Mouse (Mus musculus) kidney, embryonic 16.5 days (tissue): ENCODE results near the gene Ids. TPM values are rescaled to one million over a fixed set of nuclear protein-coding genes. Genes with fewer than 3 reads are reported as not detected.
"Not testable (repeated sequence)": the region's sequence is repeated elsewhere in the genome, so short reads cannot be mapped to it uniquely, and the experiment has no call there.

Experiments used
- ATAC-seq: fragments of 200-750 bp; cut with Nextera tagmentation; 2 replicates; pipeline ENCODE4 v1.8.0; 2017; ENCODE audit warnings: moderate TSS enrichment; ENCODE audit not compliant: low FRiP score, low TSS enrichment
- H3K27ac ChIP-seq: fragments of 300-500 bp; sonication (generic); 2 replicates; pipeline ENCODE4 v1.5.1; 2014; ENCODE audit warnings: low read length
- H3K27me3 ChIP-seq: fragments of 300-500 bp; sonication (generic); 2 replicates; pipeline ENCODE4 v1.6.1; 2014; ENCODE audit warnings: low read length, control low read depth, mixed read lengths; ENCODE audit not compliant: insufficient read depth
- H3K36me3 ChIP-seq: fragments of 300-500 bp; sonication (generic); 2 replicates; pipeline ENCODE4 v1.6.1; 2014; ENCODE audit warnings: low read length, control low read depth, mixed read lengths; ENCODE audit not compliant: insufficient read depth
- H3K4me1 ChIP-seq: fragments of 300-500 bp; sonication (generic); 2 replicates; pipeline ENCODE4 v1.6.1; 2014; ENCODE audit warnings: low read length, control low read depth, mixed read lengths; ENCODE audit not compliant: insufficient read depth
- H3K4me2 ChIP-seq: fragments of 300-500 bp; sonication (generic); replicated peaks from 2 replicates; pipeline ENCODE4 v1.6.1; 2014; ENCODE audit warnings: low read depth, low read length
- H3K4me3 ChIP-seq: fragments of 300-500 bp; sonication (generic); 2 replicates; pipeline ENCODE4 v1.5.1; 2014; ENCODE audit warnings: mild to moderate bottlenecking, low read length
- H3K9ac ChIP-seq: fragments of 300-500 bp; sonication (generic); replicated peaks from 2 replicates; pipeline ENCODE4 v1.6.1; 2014; ENCODE audit warnings: low read length
- H3K9me3 ChIP-seq: fragments of 300-500 bp; sonication (generic); 2 replicates; pipeline ENCODE4 v1.6.1; 2016; ENCODE audit warnings: low read length, control low read depth
- WGBS: fragments of 180-500 bp; shearing (Covaris S2); extraction: QIAGEN DNeasy Blood & Tissue Kit; methylation state at CpG from one replicate; pipeline ENCODE4 v1.1.7; 2014; 5-methylcytosine and 5-hydroxymethylcytosine counted together
- polyA plus RNA-seq: library from polyadenylated mRNA; unstranded; fragments of >200 nt; fragmentation: Nextera tagmentation; extraction: Ambion mirVana; gene quantifications from 2 replicates; pipeline ENCODE4 v1.2.1, GENCODE M21; 2015

Ids gene
- polyA plus RNA-seq = 2.5 and 2.6 TPM in 2 replicates

DNA sequence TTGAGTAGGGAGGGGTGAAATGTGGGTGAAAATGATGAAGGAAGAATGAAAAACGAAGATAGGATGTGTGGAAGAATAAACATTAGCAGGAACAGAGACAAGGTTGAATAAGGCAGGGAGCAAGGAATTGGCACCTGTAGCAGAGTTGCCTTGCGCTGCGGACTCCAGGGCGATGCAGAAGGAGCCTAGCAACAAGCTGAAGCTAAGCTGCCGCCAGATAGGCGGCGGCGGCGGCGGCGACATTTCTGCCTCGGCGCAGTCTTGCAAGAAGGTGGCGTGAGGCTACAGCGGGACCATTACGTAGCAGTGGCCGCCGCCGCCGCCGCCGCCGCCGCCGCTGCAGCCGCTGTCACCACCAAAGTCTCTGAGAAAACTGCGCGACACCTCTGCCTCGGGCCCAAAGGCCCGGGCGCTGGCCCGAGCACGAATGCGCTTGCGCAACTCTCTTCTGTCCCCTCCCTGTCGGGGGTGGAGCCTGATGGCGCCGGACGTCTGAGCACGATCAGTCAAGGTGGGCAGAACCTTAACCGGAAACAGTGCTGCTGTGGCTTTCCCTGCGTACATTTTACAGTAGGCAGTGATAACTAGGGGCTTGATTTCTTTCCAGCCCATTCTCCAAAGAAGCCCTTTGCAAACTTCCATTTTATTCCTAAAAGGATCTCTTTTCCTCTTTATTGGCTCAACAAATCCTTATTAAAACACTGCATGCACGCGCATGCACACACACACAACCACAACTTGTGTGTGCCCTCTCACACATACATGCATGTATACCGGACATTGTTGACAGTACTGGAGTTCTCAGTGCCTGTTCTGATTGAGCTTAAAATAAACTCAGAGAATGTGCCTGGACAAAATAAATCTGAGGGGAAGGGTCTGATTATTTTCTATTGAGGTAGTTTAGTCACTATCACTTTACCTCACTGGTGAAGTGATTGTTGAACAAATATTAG lies at the start of gene Ids:
Gene Ids (minus strand): TSS at position 424 of the 953 bp plus-strand sequence.
- Histone ChIP-seq H3K36me3 (no peaks in the 10 kb centered on the region), H3K27me3 (no peaks in the 10 kb centered on the region), H3K4me2 (peak within 1 kb of the TSS; percentile 51), H3K4me3 (peak within 1 kb of the TSS; percentile 55), H3K27ac (no peak within 1 kb of the TSS), H3K9me3 (no peaks in the 10 kb centered on the region), H3K4me1 (peaks cover 6% of the 10 kb centered on the region; the same call in 1 of the 2 replicates), H3K9ac (peak within 1 kb of the TSS; percentile 67)
- ATAC-seq = peak; percentile 97
- WGBS = 24% methylated on average over 45 of the region's 45 CpGs

- ATAC-seq, H3K4me3 ChIP-seq, H3K36me3 ChIP-seq, H3K4me2 ChIP-seq, H3K9me3 ChIP-seq, H3K4me1 ChIP-seq, H3K9ac ChIP-seq, H3K27ac ChIP-seq, H3K27me3 ChIP-seq: not testable (repeated sequence)
Measured at GRCm38 (mm10) chrX:70392636-70393035, 27.8 kb upstream of the Ids start.

DNA sequence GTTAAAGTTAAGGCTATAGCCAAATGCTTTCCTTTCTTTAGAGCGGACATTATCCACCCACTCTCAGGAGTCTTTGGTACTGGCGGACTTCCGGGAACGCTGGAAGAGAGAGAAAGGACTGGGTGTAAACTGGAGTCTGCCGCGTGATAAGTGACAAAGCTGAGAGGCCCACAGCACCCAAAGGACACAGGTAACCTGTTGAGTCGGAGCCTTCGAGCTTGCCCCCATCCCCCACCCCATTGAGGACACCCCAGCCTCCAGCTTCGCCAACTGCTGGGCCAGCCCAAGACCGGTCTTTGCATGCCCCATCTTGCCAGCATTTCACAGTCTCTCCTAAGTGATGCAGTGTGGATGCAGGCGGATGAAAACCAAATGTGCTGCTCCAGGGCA lies 21.1 kb upstream of the Ids start:
- 26% methylated on average over 11 of the region's 11 CpGs for WGBS
- no peak; the same call in 1 of the 2 replicates for ATAC-seq
- no peaks in the 10 kb centered on the region for H3K9me3 ChIP-seq
- H3K4me2 ChIP-seq = peak overlapping the region; percentile 55
- H3K9ac ChIP-seq = peak overlapping the region; percentile 75
- no peaks in the 10 kb centered on the region for H3K27me3 ChIP-seq
- H3K4me3 ChIP-seq = peak overlapping the region; percentile 59
- peak overlapping the region; percentile 82 for H3K27ac ChIP-seq
- 0 out of 2 replicates have a peak, but pooled peaks cover 2% of the 10 kb centered on the region for H3K36me3 ChIP-seq
- H3K4me1 ChIP-seq = 0 out of 2 replicates have a peak, but pooled peaks cover 4% of the 10 kb centered on the region

DNA sequence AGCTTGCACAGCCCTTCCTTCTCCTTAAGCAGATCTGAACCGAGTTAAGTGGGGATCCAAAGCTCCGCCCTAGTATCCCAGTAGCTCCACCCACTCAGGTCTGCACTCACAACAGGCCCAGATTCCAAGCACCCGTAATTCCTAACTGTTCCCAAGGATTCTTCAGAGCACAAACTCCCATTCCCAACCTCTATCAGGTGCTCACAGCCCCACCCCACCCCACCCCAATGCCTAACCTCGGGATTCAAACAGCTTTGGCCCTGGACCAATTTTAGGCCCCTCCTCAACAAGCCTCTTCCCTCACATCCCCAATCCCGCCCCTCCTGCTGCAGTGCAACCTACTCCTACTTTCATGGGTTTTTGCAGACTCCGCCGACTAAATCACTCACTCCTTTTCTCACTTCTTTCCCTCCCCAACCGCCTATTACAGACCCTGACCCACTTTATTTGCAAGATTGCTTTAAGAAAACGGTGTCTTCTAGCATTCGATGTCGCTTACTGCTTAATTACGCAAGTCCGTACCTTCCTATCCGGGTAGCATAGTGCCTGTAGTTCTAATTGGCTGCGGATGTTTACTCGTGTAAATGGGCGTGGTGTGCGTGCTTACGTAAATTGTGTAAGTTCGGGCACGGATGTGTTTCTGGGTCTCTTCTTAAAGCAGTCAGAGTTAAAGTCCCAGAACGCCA lies 20.5 kb upstream of the Ids start, which contains the start of gene 1110012L19Rik:
Gene 1110012L19Rik (plus strand): TSS at position 602 of the 686 bp plus-strand sequence.
- Histone ChIP-seq H3K36me3 (0 out of 2 replicates have a peak, but pooled peaks cover 2% of the 10 kb centered on the region), H3K4me1 (0 out of 2 replicates have a peak, but pooled peaks cover 4% of the 10 kb centered on the region), H3K4me3 (peak within 1 kb of the TSS; percentile 59), H3K27me3 (no peaks in the 10 kb centered on the region), H3K9ac (peak within 1 kb of the TSS; percentile 75), H3K27ac (peak within 1 kb of the TSS; percentile 82), H3K9me3 (no peaks in the 10 kb centered on the region), H3K4me2 (peak within 1 kb of the TSS; percentile 55)
- 20% methylated on average over 22 of the region's 22 CpGs for WGBS
- ATAC-seq = peak; percentile 95

GRCm38 (mm10) chrX:70384917-70385275 lies 20.0 kb upstream of the Ids start:
- H3K4me3 ChIP-seq = peak overlapping the region; percentile 59
- 0 out of 2 replicates have a peak, but pooled peaks cover 4% of the 10 kb centered on the region for H3K4me1 ChIP-seq
- peak overlapping the region; percentile 52 for H3K9ac ChIP-seq
- 0 out of 2 replicates have a peak, but pooled peaks cover 2% of the 10 kb centered on the region for H3K36me3 ChIP-seq
- peak overlapping the region; percentile 82; the same call in 1 of the 2 replicates for H3K27ac ChIP-seq
- no peaks in the 10 kb centered on the region for H3K27me3 ChIP-seq
- ATAC-seq = no peak
- WGBS = 58% methylated on average over 3 of the region's 3 CpGs
- peak overlapping the region; percentile 52 for H3K4me2 ChIP-seq
- no peaks in the 10 kb centered on the region for H3K9me3 ChIP-seq

DNA sequence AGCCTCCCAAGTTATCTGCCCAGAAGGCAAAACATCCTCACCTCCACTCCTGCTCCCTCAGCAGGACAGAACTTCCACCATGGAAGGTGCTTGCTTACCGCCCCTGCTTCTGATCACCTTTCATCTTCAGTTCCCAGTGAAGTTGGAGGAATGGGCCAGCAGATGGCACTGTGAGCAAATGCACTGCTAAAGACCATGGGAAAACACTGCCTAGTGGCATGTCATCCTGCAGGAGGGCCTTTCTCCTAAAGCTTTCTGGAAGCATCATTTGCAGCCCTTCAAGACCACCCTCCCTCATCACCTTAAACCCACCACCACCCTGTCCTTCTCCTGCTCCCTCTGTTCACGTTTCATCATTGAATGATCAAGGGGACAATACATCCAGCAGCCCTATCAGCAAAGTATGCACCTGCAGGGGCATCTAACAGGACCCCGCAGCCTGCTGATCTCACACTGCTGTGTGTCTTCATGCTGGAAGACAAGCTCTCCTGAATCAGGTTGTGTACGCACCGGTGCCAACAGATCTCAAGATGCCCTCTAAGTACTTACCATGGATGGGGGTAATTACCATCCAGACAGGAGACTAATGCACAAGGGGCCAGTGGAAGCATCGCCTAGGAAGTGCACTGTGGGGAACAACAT lies 9.7 kb upstream of the Ids start:
- H3K4me1 ChIP-seq, H3K36me3 ChIP-seq, H3K27ac ChIP-seq, H3K4me3 ChIP-seq, H3K9ac ChIP-seq, H3K4me2 ChIP-seq, H3K9me3 ChIP-seq, H3K27me3 ChIP-seq: not testable (repeated sequence)
- ATAC-seq = peak; percentile 59; the same call in 1 of the 2 replicates
- WGBS = 72% methylated on average over 5 of the region's 6 CpGs

DNA sequence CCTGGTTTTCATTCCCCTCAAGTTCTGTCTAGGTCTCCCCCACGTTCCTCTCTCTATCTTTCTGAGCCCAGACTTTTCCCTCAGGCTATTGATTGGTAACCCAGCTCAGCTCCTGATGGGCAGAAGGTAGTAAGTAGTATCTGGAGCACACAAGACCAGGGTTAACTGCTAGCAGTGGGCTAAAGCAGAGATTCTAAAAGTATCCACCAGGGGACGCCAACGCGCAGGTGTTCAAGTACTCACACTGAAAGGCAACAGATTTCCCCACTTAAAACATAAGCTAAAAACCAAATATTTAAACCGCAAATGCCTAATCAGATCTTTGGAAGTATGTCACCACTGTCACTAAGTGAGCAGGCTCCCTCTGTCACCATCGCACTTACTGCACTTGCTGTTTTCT lies 4.9 kb upstream of the Ids start:
- H3K9me3 ChIP-seq, H3K9ac ChIP-seq, H3K4me2 ChIP-seq, H3K27ac ChIP-seq, H3K4me3 ChIP-seq, H3K4me1 ChIP-seq, H3K27me3 ChIP-seq, H3K36me3 ChIP-seq, ATAC-seq: not testable (repeated sequence)
- 36% methylated on average over 1 of the region's 6 CpGs for WGBS

GRCm38 (mm10) chrX:70364202-70364601 lies 682 bp downstream of the Ids start:
- Histone ChIP-seq H3K4me1 (peaks cover 6% of the 10 kb centered on the region; the same call in 1 of the 2 replicates), H3K9ac (peak overlapping the region; percentile 67)
- no peak; the same call in 1 of the 2 replicates for ATAC-seq

DNA sequence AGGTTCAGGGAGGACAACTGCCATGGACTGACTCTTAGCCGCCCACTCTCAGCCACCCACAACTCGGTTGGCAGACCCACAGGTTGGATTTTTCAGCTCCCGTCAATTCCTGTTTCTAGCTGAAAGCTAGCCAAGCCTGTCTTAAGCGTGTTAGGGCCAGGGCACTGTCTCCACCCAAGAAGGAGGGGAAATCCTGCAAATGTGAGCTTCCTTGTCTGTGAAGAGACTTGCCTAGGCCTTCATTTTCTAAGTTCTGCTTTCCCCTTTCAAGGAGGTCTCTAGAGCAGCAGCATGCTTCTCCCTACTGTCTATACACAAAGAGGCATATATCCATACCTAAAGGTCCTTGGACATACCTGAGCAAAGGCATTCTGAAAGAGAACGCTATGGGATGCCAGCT lies 1.4 kb downstream of the Ids start:
- H3K4me1 ChIP-seq = peaks cover 6% of the 10 kb centered on the region; the same call in 1 of the 2 replicates
- WGBS = 82% methylated on average over 5 of the region's 5 CpGs
- H3K36me3 ChIP-seq = no peaks in the 10 kb centered on the region
- no peak overlapping the region for H3K27ac ChIP-seq
- no peak overlapping the region for H3K9ac ChIP-seq
- H3K9me3 ChIP-seq = no peaks in the 10 kb centered on the region
- no peak for ATAC-seq
- peak overlapping the region; percentile 51; the same call in 1 of the 2 replicates for H3K4me2 ChIP-seq
- no peak overlapping the region for H3K4me3 ChIP-seq
- no peaks in the 10 kb centered on the region for H3K27me3 ChIP-seq

More at GRCm38 (mm10) chrX:70364202-70364601, 682 bp downstream of the Ids start:
- H3K36me3 ChIP-seq = no peaks in the 10 kb centered on the region
- H3K4me2 ChIP-seq = peak overlapping the region; percentile 51
- no peaks in the 10 kb centered on the region for H3K9me3 ChIP-seq
- peak overlapping the region; percentile 55 for H3K4me3 ChIP-seq
- no peaks in the 10 kb centered on the region for H3K27me3 ChIP-seq
- H3K27ac ChIP-seq = no peak overlapping the region
- WGBS = 56% methylated on average over 1 of the region's 1 CpGs
